Mouse (Mus musculus): Measurements from ENCODE around the gene Man1b1.

Man1b1 gene

GRCm38 (mm10) chr2:25332286-25333160 lies at the start of gene Man1b1:
TSS of gene Man1b1 (plus strand) at chr2:25332338.
- peak; percentile 99 for DNase-seq (ENCODE audit: low read depth, low spot score)

GRCm38 (mm10) chr2:25285551-25285950 lies 46.6 kb upstream of the Man1b1 start:
- DNase-seq (ENCODE audit: low read depth, low spot score): no peak

DNA sequence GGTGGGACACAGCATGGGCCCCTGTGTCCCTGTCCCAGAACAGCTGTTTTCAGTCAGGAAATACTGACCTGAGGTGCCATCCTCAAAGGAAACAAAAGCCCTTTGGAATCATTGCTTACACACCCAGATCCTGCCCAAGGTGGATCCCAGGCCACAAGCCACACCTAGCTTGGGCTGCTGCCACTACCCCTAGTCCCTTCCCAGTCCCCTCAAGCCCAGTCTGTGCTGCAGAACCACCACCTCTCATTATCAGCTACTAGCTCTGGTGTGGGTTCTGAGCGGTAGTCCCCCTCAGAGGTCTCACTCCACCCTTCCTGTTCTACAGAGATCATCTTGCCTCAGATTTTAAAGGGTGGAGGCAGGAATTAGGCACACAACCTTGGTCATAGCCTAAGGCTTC lies 45.8 kb upstream of the Man1b1 start:
- no peak for DNase-seq (ENCODE audit: low read depth, low spot score)

- peak; percentile 48 for DNase-seq (ENCODE audit: low read depth, low spot score)
These were observed 45.1 kb upstream of the Man1b1 start for GRCm38 (mm10) chr2:25286837-25287636.

DNA sequence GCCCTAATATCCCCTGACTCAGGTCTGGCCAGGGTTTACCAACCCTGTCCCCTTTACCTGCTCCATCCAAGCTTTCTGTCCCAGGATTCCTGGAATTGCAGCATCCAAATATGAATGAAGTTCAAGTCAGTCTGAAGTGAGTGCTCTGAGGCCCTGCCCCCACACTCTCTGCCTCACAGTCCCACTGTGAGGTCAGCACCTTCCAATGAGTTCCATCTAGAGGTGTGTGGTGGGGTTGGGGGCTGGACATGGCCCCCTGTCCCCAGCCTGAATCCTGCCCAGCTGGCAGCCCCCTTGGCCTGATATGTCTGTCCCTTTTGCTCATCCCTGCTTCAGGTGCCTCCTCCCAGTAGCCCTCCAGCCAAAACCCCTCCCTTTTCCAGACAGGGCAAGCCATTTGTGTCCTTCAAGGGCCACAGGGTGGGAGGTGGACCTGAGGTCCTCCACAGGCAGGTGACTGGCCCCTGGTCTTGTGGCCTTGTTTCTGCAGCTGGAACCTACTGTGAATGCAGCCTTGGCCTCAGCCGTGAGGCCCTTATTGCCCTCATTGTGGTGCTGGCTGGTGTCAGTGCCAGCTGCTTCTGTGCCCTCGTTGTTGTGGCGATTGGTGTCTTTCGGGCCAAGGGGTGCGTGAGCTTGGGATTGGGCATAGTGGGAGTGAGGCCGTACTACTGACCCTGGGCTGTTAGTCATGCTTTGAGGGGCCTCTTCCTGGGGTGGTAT lies 44.0 kb upstream of the Man1b1 start, which contains the start of gene Tmem210:
Gene Tmem210 (plus strand): TSS at position 219 of the 723 bp plus-strand sequence.
- DNase-seq (ENCODE audit: low read depth, low spot score): no peak

DNA sequence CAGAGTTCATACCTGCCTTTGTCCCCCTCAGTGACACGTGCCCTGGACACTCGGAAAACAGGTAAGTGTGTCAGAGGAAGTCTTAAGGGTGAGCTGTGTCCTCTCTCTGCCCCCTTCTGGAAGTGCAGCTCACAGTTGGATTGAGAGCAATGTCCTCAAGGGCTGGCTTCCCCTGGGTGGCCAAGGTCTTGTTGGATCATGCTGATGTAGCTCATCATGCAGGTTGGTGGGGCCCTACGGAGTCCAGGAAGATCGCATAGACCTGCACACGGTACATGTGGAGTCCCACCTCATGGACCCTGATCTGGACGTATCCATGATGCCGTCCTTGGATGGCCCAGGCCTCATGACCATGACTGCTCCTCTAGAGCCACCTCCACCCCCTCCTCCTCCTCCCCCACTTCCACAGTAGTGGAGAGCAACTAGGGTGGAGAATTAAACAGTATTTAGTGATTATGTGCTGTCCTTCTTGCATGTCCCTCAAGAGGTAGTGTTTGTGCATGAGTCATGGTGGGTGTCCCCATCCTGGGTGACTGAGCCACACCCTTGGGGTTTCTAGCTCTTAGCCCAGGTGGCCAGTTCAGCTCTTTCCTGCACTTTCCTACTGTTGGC lies 43.3 kb upstream of the Man1b1 start:
- no peak for DNase-seq (ENCODE audit: low read depth, low spot score)

DNA sequence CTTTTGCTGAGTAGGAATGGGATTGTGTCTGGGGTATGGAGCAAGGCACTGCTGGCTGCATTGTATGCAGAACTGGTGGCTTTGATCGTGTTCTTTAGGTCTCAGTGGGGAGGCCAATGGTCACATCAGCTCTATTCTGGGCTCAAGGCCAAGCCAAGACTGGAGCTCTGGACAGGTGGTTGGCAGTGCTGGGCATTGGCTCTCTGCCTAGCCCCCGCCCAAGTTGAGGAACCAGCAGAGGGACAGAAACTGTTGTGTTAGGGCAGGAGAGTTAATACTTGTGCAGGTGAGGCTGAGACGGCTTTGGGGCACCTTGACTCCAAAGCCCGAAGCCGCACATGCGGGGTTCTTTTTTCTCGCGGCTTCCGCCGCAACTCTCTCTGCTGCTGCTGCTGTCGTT lies 42.5 kb upstream of the Man1b1 start, which contains the start of gene Lrrc26:
Gene Lrrc26 (plus strand): TSS at position 265 of the 400 bp plus-strand sequence.
- DNase-seq (ENCODE audit: low read depth, low spot score): peak; percentile 17

GRCm38 (mm10) chr2:25290101-25290815 lies 41.9 kb upstream of the Man1b1 start:
- DNase-seq (ENCODE audit: low read depth, low spot score): no peak

DNA sequence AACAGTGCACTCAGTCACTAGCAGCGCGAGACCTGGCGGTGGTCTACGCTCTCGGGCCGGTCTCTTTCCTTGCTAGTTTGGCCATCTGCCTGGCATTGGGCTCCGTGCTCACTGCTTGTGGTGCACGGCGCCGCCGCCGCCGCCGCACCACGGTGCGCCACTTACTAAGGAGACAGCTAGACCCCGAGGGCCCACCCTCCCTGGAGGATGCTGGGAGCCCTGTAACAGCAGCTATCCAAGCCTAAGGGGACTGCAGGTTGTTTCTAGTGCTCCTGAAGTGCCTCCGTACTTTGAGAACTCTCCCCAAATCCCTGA lies 41.4 kb upstream of the Man1b1 start:
- DNase-seq (ENCODE audit: low read depth, low spot score): no peak

- DNase-seq (ENCODE audit: low read depth, low spot score): no peak
These were observed 40.7 kb upstream of the Man1b1 start for GRCm38 (mm10) chr2:25291184-25292053.

GRCm38 (mm10) chr2:25292054-25292544 lies 40.0 kb upstream of the Man1b1 start:
- peak; percentile 30 for DNase-seq (ENCODE audit: low read depth, low spot score)

DNA sequence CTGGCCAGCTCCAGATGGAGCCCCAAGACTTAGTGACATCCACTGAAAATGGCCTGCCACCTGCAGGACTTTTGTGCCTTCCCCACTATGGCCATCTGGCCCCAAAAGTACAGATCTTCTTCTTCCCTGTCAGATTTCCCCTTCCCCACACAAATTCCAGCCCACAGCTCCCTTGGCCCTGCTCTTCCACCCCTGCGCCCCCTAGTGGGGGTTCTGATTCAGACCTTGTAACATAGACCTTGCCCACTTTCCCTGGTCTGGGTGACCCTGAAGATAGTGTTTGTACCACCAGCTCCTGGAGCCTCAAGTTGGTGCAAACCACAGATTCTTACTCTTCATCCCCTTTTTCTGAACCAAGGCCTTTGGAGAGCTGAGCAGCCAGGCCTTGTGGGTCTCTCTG lies 39.3 kb upstream of the Man1b1 start:
- peak; percentile 81 for DNase-seq (ENCODE audit: low read depth, low spot score)

DNA sequence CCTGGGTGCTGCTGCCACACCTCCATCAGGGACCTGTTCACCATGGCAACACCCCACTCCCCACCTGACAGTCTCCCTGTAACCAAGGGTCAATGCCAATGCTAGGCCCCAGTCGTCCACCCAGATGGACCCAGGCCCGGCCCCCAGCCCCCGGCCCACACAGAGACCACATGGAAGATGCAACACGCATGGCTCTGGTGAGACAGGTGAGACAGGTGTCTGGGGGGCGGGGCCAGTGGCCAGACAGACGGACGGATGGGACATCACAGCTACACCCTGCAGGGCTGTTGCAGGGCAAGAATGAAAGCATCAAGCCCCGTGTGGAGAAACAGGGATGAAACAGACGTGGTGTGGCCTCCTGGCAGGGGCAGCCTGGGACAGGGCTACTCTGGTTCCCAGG lies 38.4 kb upstream of the Man1b1 start:
- DNase-seq (ENCODE audit: low read depth, low spot score): no peak

DNA sequence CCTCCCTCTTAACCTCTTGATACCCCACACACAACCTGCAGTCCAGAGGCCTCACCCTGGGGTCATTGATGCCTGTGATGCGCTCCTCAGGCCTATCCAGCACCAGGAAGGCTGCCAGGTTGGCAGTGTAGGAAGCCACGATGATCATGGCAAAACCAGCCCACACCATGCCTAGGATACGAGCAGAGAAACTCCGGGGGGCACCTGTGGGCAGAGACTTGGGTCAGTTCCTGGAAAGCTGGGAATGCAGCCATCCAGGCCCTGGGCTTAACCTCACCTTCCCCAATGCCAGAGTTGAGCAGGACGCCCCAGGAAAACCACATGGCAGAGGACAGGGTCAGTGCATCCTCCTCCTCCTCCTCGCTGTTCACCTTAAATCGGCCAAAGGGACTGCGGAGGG lies 35.0 kb upstream of the Man1b1 start:
- no peak for DNase-seq (ENCODE audit: low read depth, low spot score)

DNA sequence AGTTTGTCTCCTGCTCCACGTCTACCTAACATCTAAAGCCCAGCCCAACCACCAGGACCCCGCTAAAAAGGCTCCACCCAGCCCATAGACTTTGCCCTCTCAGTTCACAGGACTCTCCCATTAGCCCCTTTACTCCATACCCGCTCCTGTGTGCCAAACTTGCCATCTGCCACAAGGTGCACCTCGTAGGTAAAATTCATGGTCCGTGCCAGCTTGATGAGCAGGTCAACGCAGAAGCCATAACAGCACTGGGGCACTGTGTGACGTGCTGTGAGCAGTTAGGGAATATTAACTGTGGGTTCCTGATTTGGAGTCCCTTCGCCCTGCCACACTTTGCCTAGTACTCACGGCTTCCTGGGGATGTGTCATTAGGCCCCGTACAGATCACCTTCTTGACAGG lies 34.1 kb upstream of the Man1b1 start:
- DNase-seq (ENCODE audit: low read depth, low spot score): no peak

- no peak for DNase-seq (ENCODE audit: low read depth, low spot score)
These were observed 28.7 kb upstream of the Man1b1 start for GRCm38 (mm10) chr2:25303452-25303851.

DNA sequence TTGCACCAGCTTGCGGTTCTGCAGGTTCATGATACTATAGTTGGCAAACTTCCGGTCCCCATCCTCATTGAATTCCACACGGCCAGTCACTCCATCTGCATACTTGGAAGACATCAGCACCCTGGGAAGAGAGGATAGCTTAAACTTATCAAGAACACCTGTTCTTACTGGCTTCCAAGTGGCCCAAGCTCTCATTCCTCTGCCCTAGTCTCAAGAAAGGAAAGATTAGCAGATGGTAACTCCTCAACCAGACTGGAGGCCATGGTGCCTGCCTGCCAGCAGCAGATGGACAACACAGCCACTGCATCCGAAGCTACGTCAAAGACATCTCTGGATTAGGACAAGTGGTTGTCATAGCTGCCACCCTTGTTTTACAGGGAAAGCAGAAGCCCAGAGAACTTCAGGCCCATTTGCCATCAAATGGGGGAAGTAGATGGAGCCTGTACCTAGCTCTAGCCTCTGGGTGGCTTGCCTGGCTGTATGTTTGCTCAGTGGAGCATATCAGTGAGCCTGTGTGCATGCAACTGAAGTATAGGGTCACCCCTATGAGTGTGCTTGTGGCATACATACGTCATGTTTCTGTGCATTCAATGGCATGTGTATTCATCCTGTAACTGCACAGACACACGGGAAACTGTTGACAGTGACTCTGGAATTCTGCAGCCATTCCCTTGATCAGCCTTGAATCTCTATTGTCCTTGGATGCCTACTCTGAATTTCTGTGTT lies 28.0 kb upstream of the Man1b1 start:
- DNase-seq (ENCODE audit: low read depth, low spot score): no peak

DNA sequence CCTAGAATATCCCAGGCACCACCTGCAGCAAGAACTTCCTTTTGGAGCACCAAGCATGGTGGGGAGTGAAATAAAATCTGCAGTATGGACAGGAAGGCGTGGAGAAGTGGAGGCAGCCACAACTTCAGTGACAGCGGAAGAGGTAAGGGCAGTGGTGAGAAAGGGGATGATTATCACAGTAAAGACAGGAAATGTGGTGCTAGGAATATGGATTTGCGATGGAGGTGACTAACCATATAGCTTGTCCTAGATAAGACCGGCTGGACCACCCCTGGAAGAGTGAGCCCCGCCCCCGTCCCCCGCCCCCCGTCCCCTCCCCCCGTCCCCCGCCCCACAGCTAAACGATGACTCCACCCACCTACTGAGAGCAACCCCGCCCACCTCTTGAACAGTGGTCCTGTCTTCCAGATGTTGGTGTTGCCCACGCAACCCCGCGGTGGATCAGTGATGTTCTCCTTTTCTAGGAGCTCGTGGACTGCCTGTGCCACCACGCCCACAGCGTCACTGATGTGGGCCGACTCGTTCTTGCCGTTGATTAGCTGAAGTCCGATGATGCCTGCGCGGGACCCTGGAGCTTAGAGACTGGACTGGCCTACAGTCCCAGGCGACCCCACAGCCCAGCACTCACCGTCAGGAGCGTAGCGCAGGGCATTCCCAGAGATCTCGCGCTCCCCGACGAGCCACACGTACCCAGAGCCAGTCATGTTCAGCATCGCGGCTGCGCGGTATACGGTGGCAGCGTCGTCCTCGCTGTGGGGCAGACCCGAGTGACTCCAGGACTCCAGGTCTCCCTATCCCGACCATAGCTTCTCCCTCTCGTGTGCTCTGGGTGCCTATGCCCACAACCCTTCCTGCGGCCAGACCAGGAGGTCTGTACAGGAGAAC lies 27.2 kb upstream of the Man1b1 start:
- DNase-seq (ENCODE audit: low read depth, low spot score): no peak

Measured in 3T3-L1 (cell line).